Mouse (Mus musculus) kidney, postnatal 0 days (tissue): ENCODE measurements around the gene Olfr420. TPM values are rescaled to one million over a fixed set of nuclear protein-coding genes. Genes with fewer than 3 reads are reported as not detected.
A peak's percentile ranks its signal among the peaks of the same experiment; 100 is the strongest.

Experiments used
- ATAC-seq: fragments of 200-750 bp; cut with Nextera tagmentation; replicated peaks from 2 replicates; pipeline ENCODE4 v1.8.0; 2017; ENCODE audit warnings: low read depth, moderate number of reproducible peaks, moderate TSS enrichment, moderate library complexity; ENCODE audit not compliant: low FRiP score
- DNase-seq: peaks from one replicate; pipeline ENCODE4 v3.0.0-alpha.2; 2016; ENCODE audit warnings: low spot score
- H3K27ac ChIP-seq: fragments of 300-500 bp; sonication (generic); 2 replicates; pipeline ENCODE4 v1.5.1; 2014; ENCODE audit warnings: mild to moderate bottlenecking
- H3K27me3 ChIP-seq: fragments of 300-500 bp; sonication (generic); 2 replicates; pipeline ENCODE4 v1.6.1; 2014; ENCODE audit warnings: low read length, mixed read lengths; ENCODE audit not compliant: insufficient read depth
- H3K36me3 ChIP-seq: fragments of 300-500 bp; sonication (generic); 2 replicates; pipeline ENCODE4 v1.6.1; 2014; ENCODE audit warnings: low read length, mixed read lengths; ENCODE audit not compliant: insufficient read depth
- H3K4me1 ChIP-seq: fragments of 300-500 bp; sonication (generic); replicated peaks from 2 replicates; pipeline ENCODE4 v1.6.1; 2014; ENCODE audit warnings: antibody characterized with exemption, low read length, mixed read lengths; ENCODE audit not compliant: insufficient read depth
- H3K4me2 ChIP-seq: fragments of 300-500 bp; sonication (generic); 2 replicates; pipeline ENCODE4 v1.6.1; 2014; ENCODE audit warnings: mild to moderate bottlenecking, low read length, moderate library complexity, mixed read lengths
- H3K4me3 ChIP-seq: fragments of 300-500 bp; sonication (generic); replicated peaks from 2 replicates; pipeline ENCODE4 v1.5.1; 2014; ENCODE audit warnings: low read depth, low read length
- H3K9ac ChIP-seq: fragments of 300-500 bp; sonication (generic); 2 replicates; pipeline ENCODE4 v1.6.1; 2014; ENCODE audit warnings: low read depth, low read length
- H3K9me3 ChIP-seq: fragments of 300-500 bp; sonication (generic); replicated peaks from 2 replicates; pipeline ENCODE4 v1.6.1; 2016; ENCODE audit warnings: low read length, inconsistent platforms, mixed read lengths
- CTCF ChIP-seq: IDR thresholded peaks from 2 replicates; pipeline ENCODE4 v1.5.1; 2016; ENCODE audit warnings: antibody characterized with exemption, low read depth, mild to moderate bottlenecking, moderate library complexity
- WGBS: fragments of 180-500 bp; shearing (Covaris S2); extraction: QIAGEN DNeasy Blood & Tissue Kit; methylation state at CpG from one replicate; pipeline ENCODE4 v1.1.7; 2014; 5-methylcytosine and 5-hydroxymethylcytosine counted together
- polyA plus RNA-seq: library from polyadenylated mRNA; unstranded; fragments of >200 nt; fragmentation: Nextera tagmentation; extraction: Ambion mirVana; gene quantifications from 2 replicates; pipeline ENCODE4 v1.2.1, GENCODE M21; 2015

Olfr420 gene
- polyA plus RNA-seq, 1 experiment from 2014 or later: not detected

DNA sequence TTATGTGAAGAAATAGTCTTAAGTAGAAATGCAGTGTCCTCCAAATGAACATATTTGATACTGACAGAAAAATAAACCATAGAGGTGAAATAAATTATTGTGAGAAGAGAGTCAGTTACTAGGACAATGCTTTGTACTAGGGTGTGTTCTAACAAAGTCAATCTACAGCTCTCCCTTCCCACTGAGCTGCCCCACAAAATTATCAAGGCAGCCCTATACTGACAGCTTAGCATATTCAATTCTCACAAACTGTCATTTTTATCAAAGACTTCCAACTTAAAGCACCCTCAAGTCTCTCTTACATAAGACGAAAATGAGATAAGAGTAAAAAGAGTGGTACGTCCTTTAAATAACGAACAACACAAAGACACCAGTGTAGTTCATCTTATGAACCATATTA, 2.2 kb downstream of the Olfr420 start:
- Histone ChIP-seq H3K4me1 (no peaks in the 10 kb centered on the region), H3K9ac (no peak overlapping the region), H3K27ac (no peak overlapping the region), H3K9me3 (no peaks in the 10 kb centered on the region), H3K4me2 (no peak overlapping the region), H3K27me3 (no peaks in the 10 kb centered on the region), H3K36me3 (no peaks in the 10 kb centered on the region), H3K4me3 (no peak overlapping the region)
- no peak for DNase-seq
- 90% methylated on average over 3 of the region's 3 CpGs for WGBS
- ATAC-seq: no peak
- TF ChIP-seq CTCF: no peak

DNA sequence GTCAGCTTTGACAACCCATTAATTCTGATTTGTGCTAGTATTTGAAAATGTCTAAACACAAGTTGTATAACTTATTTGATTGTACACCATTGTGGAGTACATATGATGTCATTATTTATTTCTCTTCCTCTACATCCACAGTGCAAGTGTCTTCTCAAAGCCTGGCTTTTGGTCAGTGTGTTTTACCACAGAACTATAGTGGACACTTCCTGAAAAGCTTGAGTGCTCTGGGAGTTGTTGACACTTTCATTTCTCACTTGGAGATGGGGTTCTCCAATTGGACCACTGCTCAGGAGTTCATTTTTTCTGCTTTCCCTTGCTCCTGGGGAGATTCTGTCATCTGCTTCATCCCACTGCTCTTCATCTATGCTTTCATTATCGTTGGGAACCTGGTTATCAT, 3.1 kb downstream of the Olfr420 start:
- Histone ChIP-seq H3K9me3 (no peaks in the 10 kb centered on the region), H3K27me3 (no peaks in the 10 kb centered on the region), H3K27ac (no peak overlapping the region), H3K4me2 (no peak overlapping the region), H3K4me1 (no peaks in the 10 kb centered on the region), H3K36me3 (no peaks in the 10 kb centered on the region), H3K9ac (no peak overlapping the region), H3K4me3 (no peak overlapping the region)
- 83% methylated on average over 1 of the region's 1 CpGs for WGBS
- DNase-seq (no peak), ATAC-seq (no peak)
- no peak for TF ChIP-seq CTCF

DNA sequence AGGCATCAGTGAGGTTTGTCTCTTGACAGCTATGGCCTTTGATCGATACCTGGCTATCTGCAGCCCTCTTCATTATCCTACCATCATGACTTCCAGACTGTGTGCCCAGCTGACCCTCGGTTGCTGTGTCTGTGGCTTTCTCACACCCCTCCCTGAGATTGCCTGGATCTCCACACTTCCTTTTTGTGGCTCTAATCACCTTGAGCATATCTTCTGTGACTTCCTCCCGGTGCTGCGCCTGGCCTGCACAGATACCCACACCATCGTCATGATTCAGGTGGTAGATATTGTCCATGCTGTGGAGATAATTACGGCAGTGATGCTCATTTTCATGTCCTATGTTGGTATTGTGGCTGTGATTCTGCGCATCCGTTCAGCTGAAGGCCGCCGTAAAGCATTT, 3.7 kb downstream of the Olfr420 start:
- no peak for ATAC-seq
- H3K4me3 ChIP-seq: no peak overlapping the region

DNA sequence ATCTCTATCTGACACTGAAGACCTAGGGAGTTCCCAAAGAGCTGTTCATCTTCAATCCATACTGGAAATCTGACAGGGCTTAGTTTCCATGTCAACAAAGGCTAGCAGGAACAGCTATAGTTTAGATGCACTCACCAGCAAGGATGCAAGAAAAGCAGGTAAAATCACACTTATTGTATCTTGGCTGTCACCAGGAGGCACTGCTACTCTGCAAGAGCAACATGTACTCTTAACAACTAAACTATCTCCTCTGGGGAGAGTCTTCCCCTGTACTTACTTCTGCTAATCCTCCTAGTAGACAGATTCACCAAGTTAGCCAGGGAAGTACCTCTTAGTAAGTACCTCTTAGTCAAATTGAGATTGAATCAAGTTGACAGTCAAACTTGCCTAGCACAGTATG, 13.6 kb downstream of the Olfr420 start:
- 0 out of 2 replicates have a peak, but pooled peaks have one; percentile 10 for TF ChIP-seq CTCF
- no peak for DNase-seq
- no peak for ATAC-seq

More for the DNA sequence above, 3.7 kb downstream of the Olfr420 start:
- Histone ChIP-seq H3K4me1 (no peaks in the 10 kb centered on the region), H3K27me3 (no peaks in the 10 kb centered on the region), H3K9me3 (no peaks in the 10 kb centered on the region), H3K4me2 (no peak overlapping the region), H3K9ac (no peak overlapping the region), H3K36me3 (no peaks in the 10 kb centered on the region), H3K27ac (no peak overlapping the region)
- no peak for TF ChIP-seq CTCF
- 92% methylated on average over 10 of the region's 10 CpGs for WGBS
- DNase-seq: no peak

DNA sequence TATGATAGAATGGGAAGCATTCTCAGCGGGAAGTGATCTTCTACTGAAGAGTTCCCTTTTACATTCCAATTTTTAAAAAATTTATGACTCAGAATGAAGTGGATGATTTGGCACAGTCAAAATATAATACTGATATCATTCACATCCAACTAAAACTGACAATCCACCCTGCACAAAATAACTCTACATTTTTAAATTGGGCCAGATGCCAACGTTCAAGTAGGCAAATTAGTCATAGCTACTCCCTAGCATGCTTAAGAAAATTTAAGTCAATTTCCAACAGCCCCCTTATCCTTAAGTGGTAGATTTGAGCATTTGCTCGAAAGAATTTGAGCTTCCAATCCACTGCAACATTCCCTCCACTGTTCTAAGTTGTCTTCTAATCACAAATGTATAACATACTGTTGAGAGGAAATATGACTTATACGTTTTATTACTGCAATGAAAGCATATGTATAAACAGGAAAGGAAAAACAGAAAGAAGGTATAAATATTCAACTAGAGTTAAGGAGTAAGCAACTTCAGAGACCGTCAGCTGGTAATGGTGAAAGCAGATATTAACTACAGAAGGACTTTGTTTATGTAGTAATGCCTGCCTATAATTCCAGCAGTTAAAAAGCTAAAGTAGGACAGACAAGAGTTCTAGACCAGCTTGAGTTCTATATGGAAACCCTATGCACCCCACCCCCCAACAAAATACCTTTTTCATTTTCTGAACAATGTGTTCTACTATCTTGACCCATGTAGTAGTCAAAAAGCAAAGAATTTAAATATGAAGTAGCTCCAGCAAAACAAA, 15.5 kb downstream of the Olfr420 start:
- no peaks in the 10 kb centered on the region for H3K36me3 ChIP-seq
- H3K4me3 ChIP-seq: no peak overlapping the region
- no peaks in the 10 kb centered on the region for H3K4me1 ChIP-seq
- no peak for TF ChIP-seq CTCF
- H3K27me3 ChIP-seq: no peaks in the 10 kb centered on the region
- 71% methylated on average over 5 of the region's 5 CpGs for WGBS
- H3K27ac ChIP-seq: no peak overlapping the region
- H3K4me2 ChIP-seq: no peak overlapping the region
- ATAC-seq (no peak), DNase-seq (no peak)
- H3K9me3 ChIP-seq: no peaks in the 10 kb centered on the region
- no peak overlapping the region for H3K9ac ChIP-seq

More for the DNA sequence above, 13.6 kb downstream of the Olfr420 start:
- no peak overlapping the region for H3K9ac ChIP-seq
- H3K27me3 ChIP-seq: no peaks in the 10 kb centered on the region
- no peak overlapping the region for H3K27ac ChIP-seq
- no peaks in the 10 kb centered on the region for H3K9me3 ChIP-seq
- H3K4me1 ChIP-seq: no peaks in the 10 kb centered on the region
- no peak overlapping the region for H3K4me3 ChIP-seq
- no peak overlapping the region for H3K4me2 ChIP-seq
- H3K36me3 ChIP-seq: no peaks in the 10 kb centered on the region

DNA sequence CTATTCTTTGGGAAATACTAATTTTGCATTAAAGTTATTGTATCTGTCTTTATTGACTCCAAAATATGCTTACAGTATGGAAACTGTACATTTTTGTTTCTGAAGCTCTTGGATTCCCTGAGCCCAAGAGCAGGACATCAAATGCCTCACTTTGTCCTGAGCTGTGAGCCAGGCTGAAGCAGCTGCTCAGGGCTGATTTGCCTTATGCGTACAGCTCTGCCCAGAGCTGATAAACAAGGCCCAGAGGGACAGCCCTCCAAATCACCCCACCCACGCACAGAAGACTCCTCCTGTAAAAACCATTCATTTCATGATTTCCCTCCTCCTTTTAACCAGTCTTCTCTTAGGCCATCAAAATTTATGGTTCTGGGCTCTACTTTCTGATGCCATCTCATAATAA, 16.1 kb downstream of the Olfr420 start:
- TF ChIP-seq CTCF: no peak
- DNase-seq (no peak), ATAC-seq (no peak)
- Histone ChIP-seq H3K36me3 (no peaks in the 10 kb centered on the region), H3K4me3 (no peak overlapping the region), H3K4me2 (no peak overlapping the region), H3K9ac (no peak overlapping the region), H3K9me3 (no peaks in the 10 kb centered on the region), H3K4me1 (no peaks in the 10 kb centered on the region), H3K27ac (no peak overlapping the region), H3K27me3 (no peaks in the 10 kb centered on the region)
- 44% methylated on average over 2 of the region's 2 CpGs for WGBS

DNA sequence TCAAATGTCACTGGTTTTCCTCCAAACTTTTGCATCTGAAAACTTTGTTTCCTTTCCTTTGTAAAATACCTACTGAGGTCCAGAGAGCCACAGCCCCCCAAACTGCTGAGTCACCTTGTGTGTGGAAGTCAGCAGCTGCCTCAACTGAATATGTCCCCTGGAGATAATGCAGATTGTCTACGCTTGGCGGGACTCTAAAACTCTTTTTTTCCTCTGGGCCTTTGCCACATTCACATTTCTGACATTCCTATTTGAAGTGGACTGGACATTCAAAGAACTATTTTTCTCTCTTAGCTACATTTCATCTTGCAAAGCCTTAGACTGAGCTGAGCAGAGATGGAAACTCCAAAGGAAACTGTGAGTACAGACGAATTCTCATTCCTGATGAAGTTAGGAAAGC, 17.2 kb downstream of the Olfr420 start, which contains the start of gene Spta1:
Gene Spta1, plus strand, starts transcription at position 172 of the 400 bp plus-strand sequence.
- 58% methylated on average over 3 of the region's 3 CpGs for WGBS
- Histone ChIP-seq H3K9me3 (no peaks in the 10 kb centered on the region), H3K36me3 (no peaks in the 10 kb centered on the region), H3K4me2 (no peak within 1 kb of the TSS), H3K9ac (no peak within 1 kb of the TSS), H3K27me3 (no peaks in the 10 kb centered on the region), H3K4me3 (no peak within 1 kb of the TSS), H3K4me1 (no peaks in the 10 kb centered on the region), H3K27ac (no peak within 1 kb of the TSS)
- no peak for ATAC-seq
- TF ChIP-seq CTCF: no peak
- peak; percentile 7 for DNase-seq
